Comparison of ENCODE assay signal across 7 mouse cellular contexts in genomic region chr11:19947626-19948135, GRCm38 (mm10). TPM values are rescaled to one million over a fixed set of nuclear protein-coding genes. Genes with fewer than 3 reads are reported as not detected.
DNase-seq lines count a peak whose midpoint lies in the region; ATAC-seq lines count a peak whose summit lies in the region.

No protein-coding gene starts in this region.

- DNase-seq in kidney, adult 18-20 months = peak; percentile 65
- peak; percentile 32 for DNase-seq in gastrocnemius, postnatal 10 days
- peak; percentile 31 to 79 for DNase-seq in left cerebral cortex, postnatal 14 days (ENCODE audit: low spot score in 2 of 2)
- no peak for DNase-seq in retina, postnatal 1 day
- no peak for DNase-seq in liver

- ATAC-seq in kidney, embryonic 16.5 days (ENCODE audit: low FRiP score, low TSS enrichment) = no peak

- no peak overlapping the region for H3K4me3 ChIP-seq in kidney, embryonic 16.5 days (ENCODE audit: low read length)
- no peak overlapping the region for H3K4me3 ChIP-seq in brown adipose tissue, adult 24 weeks (ENCODE audit: insufficient read depth, low read depth, low read length)

- no peak overlapping the region for H3K4me2 ChIP-seq in kidney, embryonic 16.5 days (replicated peaks; ENCODE audit: low read depth, low read length)

- H3K4me1 ChIP-seq in kidney, embryonic 16.5 days (ENCODE audit: insufficient read depth, low read length) = peaks cover 53% of the 10 kb centered on the region
- peaks cover 42% of the 10 kb centered on the region for H3K4me1 ChIP-seq in brown adipose tissue, adult 24 weeks (ENCODE audit: control insufficient read depth, insufficient read depth, insufficient read length, low read length)

- H3K36me3 ChIP-seq in kidney, embryonic 16.5 days (ENCODE audit: insufficient read depth, low read length) = peaks cover 9% of the 10 kb centered on the region

- H3K27ac ChIP-seq in kidney, embryonic 16.5 days (ENCODE audit: low read length) = no peak overlapping the region
- H3K27ac ChIP-seq in brown adipose tissue, adult 24 weeks (replicated peaks; ENCODE audit: low read depth, low read length) = 0 out of 2 replicates have a peak overlapping the region, but pooled peaks have one; percentile 21

- intact Hi-C loops in left cerebral cortex, postnatal 14 days (cut with DNase I) = no loop called here

- H3K9me3 ChIP-seq in kidney, embryonic 16.5 days (ENCODE audit: low read length) = no peaks in the 10 kb centered on the region

- 77% methylated on average over 7 of the region's 7 CpGs for WGBS in kidney, embryonic 16.5 days

- H3K9ac ChIP-seq in kidney, embryonic 16.5 days (replicated peaks; ENCODE audit: low read length) = no peak overlapping the region

- H3K27me3 ChIP-seq in kidney, embryonic 16.5 days (ENCODE audit: insufficient read depth, low read length) = no peaks in the 10 kb centered on the region

RNA-seq across cellular contexts. Expression of gene Spred2, which starts 23.5 kb away (rescaled TPM):
- 8.3 and 9.0 TPM in 2 replicates for polyA plus RNA-seq in kidney, embryonic 16.5 days (2015; fragmentation: Nextera tagmentation; extraction: Ambion mirVana)
- 8.4 and 10.2 TPM in 2 replicates for polyA plus RNA-seq in brown adipose tissue, adult 24 weeks (2012; ENCODE audit: insufficient read depth, insufficient read length, missing spikeins)
- total RNA-seq in gastrocnemius, postnatal 10 days (2021) = 10 to 100 TPM; 17.3 to 19.4 TPM
- 10 to 100 TPM; 84.3 to 85.1 TPM for total RNA-seq in left cerebral cortex, postnatal 14 days (2021)

Comparison
In these comparisons a context has a peak if more than half of its experiments do, and no peak if none do; other contexts are left out.
1. DNase-seq: peak in kidney, adult 18-20 months (single experiment), gastrocnemius, postnatal 10 days (single experiment) and left cerebral cortex, postnatal 14 days (2 of 2); none in retina, postnatal 1 day (single experiment) and liver (single experiment).
2. RNA of gene Spred2, which starts 23.5 kb away (total RNA-seq): 84.3 to 85.1 TPM in left cerebral cortex, postnatal 14 days; 17.3 to 19.4 TPM in gastrocnemius, postnatal 10 days; every median in the first group is over 4 times any median in the second.